Mouse (Mus musculus) embryonic facial prominence, embryonic 11.5 days (tissue): ENCODE data around the gene Pdzrn4. TPM values are rescaled to one million over a fixed set of nuclear protein-coding genes. Genes with fewer than 3 reads are reported as not detected.

ENCODE experiments used
- ATAC-seq: fragments of 200-750 bp; cut with Nextera tagmentation; replicated peaks from 2 replicates; pipeline ENCODE4 v1.8.0; 2017; ENCODE audit warnings: low read depth; ENCODE audit not compliant: insufficient number of reproducible peaks, low FRiP score, low TSS enrichment
- DNase-seq: peaks from one replicate; pipeline ENCODE4 v3.0.0-alpha.2; 2015; ENCODE audit warnings: low spot score
- H3K27ac ChIP-seq: fragments of 300-500 bp; sonication (generic); replicated peaks from 2 replicates; pipeline ENCODE4 v1.5.1; 2014; ENCODE audit warnings: mild to moderate bottlenecking, low read depth, low read length, control low read depth
- H3K27me3 ChIP-seq: fragments of 300-500 bp; sonication (generic); 2 replicates; pipeline ENCODE4 v1.6.1; 2014; ENCODE audit warnings: mild to moderate bottlenecking, low read length, moderate library complexity, mixed read lengths; ENCODE audit not compliant: control insufficient read depth, insufficient read depth
- H3K36me3 ChIP-seq: fragments of 300-500 bp; sonication (generic); replicated peaks from 2 replicates; pipeline ENCODE4 v1.6.1; 2014; ENCODE audit warnings: low read depth, mild to moderate bottlenecking, low read length, moderate library complexity, mixed read lengths; ENCODE audit not compliant: control insufficient read depth, insufficient read depth
- H3K4me1 ChIP-seq: fragments of 300-500 bp; sonication (generic); 2 replicates; pipeline ENCODE4 v1.6.1; 2014; ENCODE audit warnings: low read length, mixed read lengths; ENCODE audit not compliant: control insufficient read depth, insufficient read depth
- H3K4me2 ChIP-seq: fragments of 300-500 bp; sonication (generic); 2 replicates; pipeline ENCODE4 v1.6.1; 2014; ENCODE audit warnings: low read depth, mild to moderate bottlenecking, control low read depth, low read length, moderate library complexity
- H3K4me3 ChIP-seq: fragments of 300-500 bp; sonication (generic); 2 replicates; pipeline ENCODE4 v1.5.1; 2014; ENCODE audit warnings: low read depth, low read length, control low read depth
- H3K9ac ChIP-seq: fragments of 300-500 bp; sonication (generic); replicated peaks from 2 replicates; pipeline ENCODE4 v1.6.1; 2014; ENCODE audit warnings: mild to moderate bottlenecking, control low read depth, low read length
- H3K9me3 ChIP-seq: fragments of 300-500 bp; sonication (generic); replicated peaks from 2 replicates; pipeline ENCODE4 v1.6.1; 2016; ENCODE audit warnings: mild to moderate bottlenecking, low read length, inconsistent platforms, mixed read lengths; ENCODE audit not compliant: control insufficient read depth
- WGBS: fragments of 180-500 bp; shearing (Covaris S2); extraction: QIAGEN DNeasy Blood & Tissue Kit; methylation state at CpG from one replicate; pipeline ENCODE4 v1.1.7; 2014; 5-methylcytosine and 5-hydroxymethylcytosine counted together
- polyA plus RNA-seq: library from polyadenylated mRNA; unstranded; fragments of >200 nt; fragmentation: Nextera tagmentation; extraction: Ambion mirVana; gene quantifications from 2 replicates; pipeline ENCODE4 v1.2.1, GENCODE M21; 2014

Pdzrn4 gene
- polyA plus RNA-seq, 1 experiment from 2014 or later, result 2.8 TPM

GRCm38 (mm10) chr15:92502797-92503196 is 106.1 kb downstream of the Pdzrn4 start:
- Histone ChIP-seq H3K27me3 (no peaks in the 10 kb centered on the region), H3K36me3 (no peaks in the 10 kb centered on the region), H3K4me3 (no peak overlapping the region), H3K9ac (no peak overlapping the region), H3K4me2 (no peak overlapping the region), H3K4me1 (no peaks in the 10 kb centered on the region), H3K27ac (no peak overlapping the region), H3K9me3 (no peaks in the 10 kb centered on the region)
- WGBS, result 82% methylated on average over 1 of the region's 1 CpGs
- DNase-seq (no peak), ATAC-seq (no peak)

DNA sequence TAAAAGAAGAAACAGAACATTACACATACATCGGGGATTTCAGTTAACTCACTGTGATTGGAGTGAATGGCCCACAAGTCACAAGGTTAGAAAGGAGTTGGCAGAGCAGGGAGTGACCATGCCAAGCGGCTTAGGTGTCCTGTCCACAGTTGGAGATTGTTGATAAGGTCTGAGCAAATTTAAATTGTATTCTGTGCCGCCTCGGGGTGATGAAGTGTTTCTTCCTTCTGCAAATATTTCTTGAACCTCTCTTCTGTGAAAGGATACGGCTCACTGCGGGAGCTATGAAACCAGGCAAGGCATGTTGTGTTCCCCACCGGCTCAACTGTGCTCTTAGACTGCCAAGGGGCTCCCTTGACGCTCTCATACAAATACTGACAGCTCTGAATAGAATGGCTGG is 112.7 kb downstream of the Pdzrn4 start:
- Histone ChIP-seq H3K27ac (no peak overlapping the region), H3K9ac (no peak overlapping the region), H3K9me3 (no peaks in the 10 kb centered on the region), H3K4me2 (no peak overlapping the region), H3K4me1 (no peaks in the 10 kb centered on the region), H3K36me3 (no peaks in the 10 kb centered on the region), H3K27me3 (no peaks in the 10 kb centered on the region), H3K4me3 (no peak overlapping the region)
- ATAC-seq (no peak), DNase-seq (no peak)
- whole genome bisulfite sequencing, result 88% methylated on average over 8 of the region's 8 CpGs

GRCm38 (mm10) chr15:92515651-92516050 is 119.0 kb downstream of the Pdzrn4 start:
- no peak overlapping the region for H3K9ac ChIP-seq
- H3K4me2 ChIP-seq, result no peak overlapping the region
- no peak for DNase-seq
- WGBS, result 68% methylated on average over 1 of the region's 1 CpGs
- H3K27me3 ChIP-seq, result no peaks in the 10 kb centered on the region
- no peaks in the 10 kb centered on the region for H3K9me3 ChIP-seq
- no peak overlapping the region for H3K4me3 ChIP-seq
- H3K36me3 ChIP-seq, result no peaks in the 10 kb centered on the region
- no peaks in the 10 kb centered on the region for H3K4me1 ChIP-seq
- ATAC-seq, result no peak
- no peak overlapping the region for H3K27ac ChIP-seq

- 61% methylated on average over 19 of the region's 19 CpGs for WGBS
- no peak for ATAC-seq
Observed at GRCm38 (mm10) chr15:92520677-92521225, 124.1 kb downstream of the Pdzrn4 start.

DNA sequence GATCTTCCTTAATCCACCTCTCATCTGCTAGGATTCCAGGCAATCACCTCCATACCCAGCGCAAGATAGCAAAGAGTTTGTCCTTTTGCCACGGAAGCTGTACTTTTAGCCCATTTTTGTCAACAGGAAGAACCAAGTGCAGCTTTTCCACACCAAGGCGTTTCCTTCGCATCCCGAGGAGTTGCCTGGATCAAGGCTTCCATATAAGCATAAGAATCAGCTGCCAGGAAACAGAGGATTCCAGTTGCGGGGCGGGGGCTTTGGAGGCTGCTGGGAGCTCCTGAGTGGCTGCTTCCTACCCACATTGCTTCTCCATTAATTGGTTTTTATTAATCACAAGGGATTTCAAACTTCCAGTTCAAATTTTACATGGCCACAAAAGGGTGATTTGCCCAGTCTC is 125.0 kb downstream of the Pdzrn4 start:
- Histone ChIP-seq H3K4me1 (no peaks in the 10 kb centered on the region), H3K27me3 (no peaks in the 10 kb centered on the region)
- 18% methylated on average over 7 of the region's 7 CpGs for WGBS

More at GRCm38 (mm10) chr15:92520677-92521225, 124.1 kb downstream of the Pdzrn4 start:
- H3K36me3 ChIP-seq, result no peaks in the 10 kb centered on the region
- no peaks in the 10 kb centered on the region for H3K27me3 ChIP-seq
- no peak overlapping the region for H3K9ac ChIP-seq
- no peak overlapping the region for H3K4me2 ChIP-seq
- H3K4me3 ChIP-seq, result no peak overlapping the region
- no peaks in the 10 kb centered on the region for H3K9me3 ChIP-seq
- no peaks in the 10 kb centered on the region for H3K4me1 ChIP-seq
- no peak for DNase-seq
- no peak overlapping the region for H3K27ac ChIP-seq

GRCm38 (mm10) chr15:92524917-92525316 is 128.2 kb downstream of the Pdzrn4 start:
- H3K36me3 ChIP-seq, result no peaks in the 10 kb centered on the region
- H3K4me1 ChIP-seq, result no peaks in the 10 kb centered on the region
- no peak overlapping the region for H3K4me3 ChIP-seq
- WGBS, result 28% methylated on average over 2 of the region's 2 CpGs
- no peak overlapping the region for H3K9ac ChIP-seq
- H3K4me2 ChIP-seq, result no peak overlapping the region
- H3K27me3 ChIP-seq, result no peaks in the 10 kb centered on the region
- H3K27ac ChIP-seq, result no peak overlapping the region
- DNase-seq, result no peak
- ATAC-seq, result no peak
- no peaks in the 10 kb centered on the region for H3K9me3 ChIP-seq

More for the DNA sequence above, 125.0 kb downstream of the Pdzrn4 start:
- H3K4me2 ChIP-seq, result no peak overlapping the region
- H3K9me3 ChIP-seq, result no peaks in the 10 kb centered on the region
- no peak overlapping the region for H3K27ac ChIP-seq
- H3K9ac ChIP-seq, result no peak overlapping the region
- ATAC-seq, result no peak
- DNase-seq, result peak; percentile 13
- H3K36me3 ChIP-seq, result no peaks in the 10 kb centered on the region
- no peak overlapping the region for H3K4me3 ChIP-seq

GRCm38 (mm10) chr15:92525416-92525815 is 128.7 kb downstream of the Pdzrn4 start:
- H3K36me3 ChIP-seq, result no peaks in the 10 kb centered on the region
- ATAC-seq (no peak), DNase-seq (no peak)
- no peak overlapping the region for H3K9ac ChIP-seq
- no peak overlapping the region for H3K27ac ChIP-seq
- H3K4me1 ChIP-seq, result no peaks in the 10 kb centered on the region
- no peak overlapping the region for H3K4me2 ChIP-seq
- H3K27me3 ChIP-seq, result no peaks in the 10 kb centered on the region
- H3K4me3 ChIP-seq, result no peak overlapping the region
- 91% methylated on average over 9 of the region's 9 CpGs for WGBS
- no peaks in the 10 kb centered on the region for H3K9me3 ChIP-seq

- Histone ChIP-seq H3K9ac (no peak overlapping the region), H3K27ac (no peak overlapping the region), H3K9me3 (no peaks in the 10 kb centered on the region), H3K36me3 (no peaks in the 10 kb centered on the region), H3K4me2 (no peak overlapping the region), H3K27me3 (no peaks in the 10 kb centered on the region), H3K4me1 (no peaks in the 10 kb centered on the region), H3K4me3 (no peak overlapping the region)
- 70% methylated on average over 4 of the region's 4 CpGs for WGBS
- DNase-seq (peak; percentile 48), ATAC-seq (no peak)
Observed at GRCm38 (mm10) chr15:92526731-92527130, 130.1 kb downstream of the Pdzrn4 start.
